Mouse (Mus musculus) stomach, embryonic 15.5 days (tissue): ENCODE results near the gene Gm3854. TPM values are rescaled to one million over a fixed set of nuclear protein-coding genes. Genes with fewer than 3 reads are reported as not detected.
A peak's percentile ranks its signal among the peaks of the same experiment; 100 is the strongest.
"Not testable (repeated sequence)": the region's sequence is repeated elsewhere in the genome, so short reads cannot be mapped to it uniquely, and the experiment has no call there.

ENCODE experiments used
- ATAC-seq: fragments of 200-750 bp; cut with Nextera tagmentation; 2 replicates; pipeline ENCODE4 v1.8.0; 2017; ENCODE audit warnings: low read depth, moderate number of reproducible peaks, moderate TSS enrichment; ENCODE audit not compliant: insufficient read depth, low FRiP score
- H3K27ac ChIP-seq: fragments of 300-500 bp; sonication (generic); 2 replicates; pipeline ENCODE4 v1.5.1; 2015; ENCODE audit warnings: mild to moderate bottlenecking, inconsistent platforms
- H3K27me3 ChIP-seq: fragments of 300-500 bp; sonication (generic); replicated peaks from 2 replicates; pipeline ENCODE4 v1.6.1; 2015; ENCODE audit warnings: inconsistent platforms
- H3K36me3 ChIP-seq: fragments of 300-500 bp; sonication (generic); 2 replicates; pipeline ENCODE4 v1.6.1; 2015; ENCODE audit warnings: inconsistent platforms
- H3K4me1 ChIP-seq: fragments of 300-500 bp; sonication (generic); 2 replicates; pipeline ENCODE4 v1.6.1; 2015; ENCODE audit warnings: inconsistent platforms
- H3K4me2 ChIP-seq: fragments of 300-500 bp; sonication (generic); 2 replicates; pipeline ENCODE4 v1.6.1; 2015; ENCODE audit warnings: mild to moderate bottlenecking, inconsistent platforms
- H3K4me3 ChIP-seq: fragments of 300-500 bp; sonication (generic); replicated peaks from 2 replicates; pipeline ENCODE4 v1.5.1; 2015; ENCODE audit warnings: inconsistent platforms
- H3K9ac ChIP-seq: fragments of 300-500 bp; sonication (generic); 2 replicates; pipeline ENCODE4 v1.6.1; 2015; ENCODE audit warnings: inconsistent platforms
- H3K9me3 ChIP-seq: fragments of 300-500 bp; sonication (generic); 2 replicates; pipeline ENCODE4 v1.6.1; 2016; ENCODE audit warnings: inconsistent platforms
- WGBS: fragments of 180-500 bp; shearing (Covaris S2); methylation state at CpG from one replicate; pipeline ENCODE4 v1.1.7; 2015; 5-methylcytosine and 5-hydroxymethylcytosine counted together
- polyA plus RNA-seq: library from polyadenylated mRNA; unstranded; fragments of >200 nt; fragmentation: Nextera tagmentation; extraction: Ambion mirVana; gene quantifications from 2 replicates; pipeline ENCODE4 v1.2.1, GENCODE M21; 2015

Gm3854 gene
- polyA plus RNA-seq, 1 experiment from 2014 or later = 1.6 TPM

DNA sequence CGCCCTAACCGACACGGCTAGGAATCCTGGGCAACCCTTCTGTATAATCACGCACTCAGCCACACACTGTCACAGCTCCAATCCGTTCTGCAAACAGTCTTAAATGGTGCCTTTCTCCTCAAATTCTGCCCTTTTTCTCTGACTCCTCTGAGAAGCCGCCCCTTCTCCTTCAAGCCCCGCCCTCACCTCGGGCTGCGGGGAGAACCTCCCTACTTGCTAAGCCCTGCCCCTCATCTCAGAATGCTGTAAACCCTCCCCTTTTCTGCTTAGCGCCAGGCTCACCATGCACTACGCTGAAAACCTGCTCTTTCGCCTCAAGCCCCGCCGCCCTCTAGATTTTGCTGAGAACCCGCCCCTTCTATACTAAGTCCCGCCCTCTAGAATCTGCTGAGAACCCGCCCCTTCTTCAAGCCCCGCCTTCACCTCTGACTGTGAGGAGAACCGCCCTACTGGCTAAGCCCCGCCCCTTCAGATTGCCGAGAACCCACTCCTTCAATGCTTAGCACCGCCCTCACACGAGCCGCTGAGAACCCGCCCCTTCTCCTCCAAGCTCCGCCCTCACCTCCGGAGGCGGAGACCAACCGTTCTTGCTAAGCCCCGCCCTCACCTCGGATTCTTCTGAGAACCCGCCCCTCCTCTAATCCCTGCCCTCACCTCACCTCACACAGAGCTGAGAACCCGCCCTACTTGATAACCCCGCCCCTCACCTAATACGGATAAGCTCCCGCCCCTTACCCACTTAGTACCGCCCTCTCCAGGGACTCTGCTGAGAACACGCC is 18.9 kb downstream of the Gm3854 start:
- Histone ChIP-seq H3K4me2 (peak overlapping the region; percentile 63), H3K27me3 (no peaks in the 10 kb centered on the region), H3K4me1 (0 out of 2 replicates have a peak, but pooled peaks cover 6% of the 10 kb centered on the region), H3K4me3 (peak overlapping the region; percentile 55), H3K9ac (peak overlapping the region; percentile 33; the same call in 1 of the 2 replicates), H3K9me3 (no peaks in the 10 kb centered on the region), H3K27ac (peak overlapping the region; percentile 82), H3K36me3 (no peaks in the 10 kb centered on the region)
- ATAC-seq = peak; percentile 93
- WGBS = under 1% methylated on average over 38 of the region's 38 CpGs

DNA sequence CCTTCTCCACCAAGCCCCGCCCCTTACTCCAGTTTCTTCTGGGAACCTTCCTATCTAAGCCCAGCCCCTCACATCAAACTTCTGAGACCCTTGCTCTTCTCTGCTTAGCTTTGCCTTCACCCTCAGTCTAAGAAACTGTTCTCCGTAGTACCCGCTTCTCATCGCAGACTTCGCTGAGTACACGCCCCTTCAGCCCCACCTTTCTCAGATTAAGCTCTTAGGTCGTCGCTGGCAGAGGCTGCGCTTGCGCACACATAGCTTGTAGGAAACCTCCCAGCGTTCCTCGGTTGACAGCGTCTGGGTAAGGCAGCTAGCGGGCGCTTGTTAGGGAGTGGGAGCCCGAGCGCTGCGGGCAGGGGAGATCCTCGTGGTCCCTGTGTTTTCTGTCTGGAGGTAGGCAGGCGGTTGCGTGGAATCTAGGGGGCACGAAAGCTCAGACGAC is 19.5 kb downstream of the Gm3854 start, which contains the start of gene Zfp78:
Zfp78 (plus strand) TSS at position 234 of the 442 bp plus-strand sequence.
- 0 out of 2 replicates have a peak, but pooled peaks cover 6% of the 10 kb centered on the region for H3K4me1 ChIP-seq
- H3K27me3 ChIP-seq = no peaks in the 10 kb centered on the region
- ATAC-seq = peak; percentile 82
- H3K9ac ChIP-seq = peak within 1 kb of the TSS; percentile 33; the same call in 1 of the 2 replicates
- no peaks in the 10 kb centered on the region for H3K36me3 ChIP-seq
- H3K9me3 ChIP-seq = no peaks in the 10 kb centered on the region
- under 1% methylated on average over 23 of the region's 23 CpGs for WGBS
- peak within 1 kb of the TSS; percentile 55 for H3K4me3 ChIP-seq
- H3K27ac ChIP-seq = peak within 1 kb of the TSS; percentile 82
- H3K4me2 ChIP-seq = peak within 1 kb of the TSS; percentile 63

DNA sequence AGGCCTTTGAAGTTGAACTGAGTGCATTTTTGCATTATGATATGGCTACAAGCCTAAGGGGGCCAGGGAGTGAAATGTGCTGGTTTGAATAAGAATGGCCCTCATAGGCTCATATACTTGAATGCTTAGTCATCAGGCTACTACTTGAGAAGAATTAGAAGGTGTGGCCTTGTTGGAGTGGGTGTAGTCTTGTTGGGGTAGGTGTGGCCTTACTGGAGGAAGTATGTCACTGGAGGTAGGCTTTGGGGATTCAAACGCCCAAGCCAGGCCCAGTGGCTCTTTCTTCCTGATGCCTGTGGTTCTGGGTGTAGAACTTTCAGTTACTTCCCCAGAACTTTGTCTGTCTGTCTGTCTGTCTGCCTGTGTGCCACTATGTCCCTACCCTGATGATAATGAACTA is 21.2 kb downstream of the Gm3854 start:
- no peaks in the 10 kb centered on the region for H3K36me3 ChIP-seq
- no peak overlapping the region for H3K27ac ChIP-seq
- WGBS = 58% methylated on average over 1 of the region's 1 CpGs
- no peak overlapping the region for H3K9ac ChIP-seq
- H3K9me3 ChIP-seq = no peaks in the 10 kb centered on the region
- 0 out of 2 replicates have a peak, but pooled peaks cover 6% of the 10 kb centered on the region for H3K4me1 ChIP-seq
- no peak overlapping the region for H3K4me2 ChIP-seq
- H3K27me3 ChIP-seq = no peaks in the 10 kb centered on the region
- no peak overlapping the region for H3K4me3 ChIP-seq
- no peak for ATAC-seq

DNA sequence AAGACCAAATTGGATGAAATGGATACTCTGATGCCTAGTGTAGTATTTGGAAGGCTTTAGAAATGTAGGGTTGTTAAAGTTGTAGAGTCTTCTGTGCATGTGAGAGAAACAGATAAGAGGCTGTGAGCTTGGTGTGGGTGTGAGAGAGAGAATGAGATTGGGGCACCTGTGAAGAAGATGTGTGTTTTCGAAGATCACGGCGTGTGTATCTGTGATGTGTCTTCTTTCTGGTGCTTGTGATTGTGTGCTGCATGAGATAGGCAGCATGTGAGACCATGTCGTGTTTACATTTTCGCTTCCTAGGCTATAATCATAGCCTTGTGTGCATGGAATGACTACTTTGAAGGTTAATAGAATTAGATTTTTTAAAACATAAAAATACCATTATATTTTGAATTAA is 23.6 kb downstream of the Gm3854 start:
- Histone ChIP-seq H3K4me1 (0 out of 2 replicates have a peak, but pooled peaks cover 6% of the 10 kb centered on the region), H3K9ac (no peak overlapping the region), H3K27me3 (no peaks in the 10 kb centered on the region), H3K27ac (no peak overlapping the region), H3K4me2 (no peak overlapping the region), H3K9me3 (no peaks in the 10 kb centered on the region), H3K36me3 (no peaks in the 10 kb centered on the region), H3K4me3 (no peak overlapping the region)
- no peak for ATAC-seq
- 82% methylated on average over 5 of the region's 5 CpGs for WGBS

DNA sequence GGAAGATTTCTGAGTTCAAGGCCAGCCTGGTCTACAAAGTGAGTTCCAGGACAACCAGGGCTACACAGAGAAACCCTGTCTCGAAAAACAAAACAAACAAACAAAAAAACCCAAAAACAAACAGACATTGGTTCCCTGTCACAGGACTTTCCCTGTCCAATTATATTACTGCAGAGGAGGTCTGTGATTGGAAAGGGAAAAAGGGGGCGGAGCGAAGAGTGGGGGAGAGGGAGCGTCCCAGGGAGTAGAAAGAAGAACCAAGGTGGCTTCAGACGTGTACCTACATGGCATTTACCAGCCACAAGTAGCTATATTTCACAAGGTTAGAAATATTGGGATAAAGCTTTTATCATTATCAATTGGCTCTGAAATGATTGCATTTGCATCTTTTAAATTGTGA is 24.6 kb downstream of the Gm3854 start:
- H3K4me1 ChIP-seq, H3K4me2 ChIP-seq, ATAC-seq, H3K36me3 ChIP-seq, H3K4me3 ChIP-seq, H3K27me3 ChIP-seq, H3K9me3 ChIP-seq, H3K9ac ChIP-seq, H3K27ac ChIP-seq: not testable (repeated sequence)
- 80% methylated on average over 5 of the region's 5 CpGs for WGBS

DNA sequence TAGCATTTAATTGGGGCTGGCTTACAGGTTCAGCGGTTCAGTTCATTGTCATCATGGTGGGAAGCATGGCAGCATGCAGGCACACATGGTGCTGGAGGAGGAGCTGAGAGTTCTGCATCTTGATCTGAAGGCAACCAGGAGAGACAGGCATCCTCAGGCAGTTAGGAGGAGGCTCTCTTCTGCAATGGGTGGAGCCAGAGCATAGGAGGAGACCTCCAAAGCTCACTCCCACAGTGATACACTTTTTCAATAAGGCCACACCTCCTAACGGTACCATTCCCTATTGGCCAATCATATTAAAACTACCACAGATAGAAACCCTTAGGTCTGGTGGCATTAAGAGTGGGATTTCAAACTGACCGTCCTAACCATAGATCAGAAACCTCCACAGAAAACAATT is 25.9 kb downstream of the Gm3854 start:
- H3K4me3 ChIP-seq = no peak overlapping the region
- WGBS = 77% methylated on average over 3 of the region's 3 CpGs
- H3K27me3 ChIP-seq = no peaks in the 10 kb centered on the region
- no peaks in the 10 kb centered on the region for H3K4me1 ChIP-seq
- no peak overlapping the region for H3K9ac ChIP-seq
- no peak overlapping the region for H3K27ac ChIP-seq
- H3K4me2 ChIP-seq = no peak overlapping the region
- no peaks in the 10 kb centered on the region for H3K9me3 ChIP-seq
- ATAC-seq = no peak
- no peaks in the 10 kb centered on the region for H3K36me3 ChIP-seq

DNA sequence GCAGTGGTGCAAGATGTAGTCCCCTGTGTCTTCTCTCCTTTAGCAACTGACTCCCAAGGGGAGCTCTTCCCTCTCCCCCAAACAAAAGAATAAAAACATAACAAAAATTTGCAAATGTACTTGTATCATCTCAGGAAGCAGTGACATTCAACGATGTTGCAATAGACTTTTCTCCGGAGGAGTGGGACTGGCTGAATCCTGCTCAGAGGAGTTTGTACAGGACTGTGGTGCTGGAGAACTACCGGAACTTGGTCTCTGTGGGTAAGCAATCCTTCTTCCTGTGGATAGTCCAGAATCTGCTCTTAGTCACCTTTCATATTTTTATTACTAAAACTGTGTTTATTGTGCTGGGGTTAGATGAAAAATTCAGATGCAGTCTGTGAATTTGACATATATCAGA is 29.4 kb downstream of the Gm3854 start:
- no peak overlapping the region for H3K27ac ChIP-seq
- no peak overlapping the region for H3K4me2 ChIP-seq
- H3K27me3 ChIP-seq = no peaks in the 10 kb centered on the region
- 87% methylated on average over 3 of the region's 3 CpGs for WGBS
- no peaks in the 10 kb centered on the region for H3K9me3 ChIP-seq
- ATAC-seq = no peak
- H3K4me3 ChIP-seq = no peak overlapping the region
- H3K36me3 ChIP-seq = no peaks in the 10 kb centered on the region
- no peaks in the 10 kb centered on the region for H3K4me1 ChIP-seq
- H3K9ac ChIP-seq = no peak overlapping the region

DNA sequence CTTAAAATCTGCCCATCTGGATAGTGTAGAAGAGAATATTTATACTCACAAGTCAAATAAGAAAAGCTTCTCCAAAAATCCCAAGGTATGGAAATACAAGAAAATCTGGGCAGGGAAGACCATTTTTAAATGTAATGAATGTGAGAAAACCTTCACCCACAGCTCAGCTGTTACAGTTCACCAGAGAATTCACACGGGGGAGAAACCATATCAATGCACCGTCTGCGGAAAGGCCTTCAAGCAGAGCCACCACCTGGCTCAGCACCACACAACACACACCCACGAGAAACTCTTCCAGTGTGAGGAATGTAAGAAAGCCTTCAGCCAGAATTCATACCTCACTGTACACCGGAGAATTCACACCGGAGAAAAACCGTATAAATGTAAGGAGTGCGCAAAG is 34.9 kb downstream of the Gm3854 start:
- no peak overlapping the region for H3K4me2 ChIP-seq
- H3K4me3 ChIP-seq = no peak overlapping the region
- H3K36me3 ChIP-seq = no peaks in the 10 kb centered on the region
- 80% methylated on average over 8 of the region's 8 CpGs for WGBS
- H3K27ac ChIP-seq = no peak overlapping the region
- no peaks in the 10 kb centered on the region for H3K27me3 ChIP-seq
- no peak overlapping the region for H3K9ac ChIP-seq
- no peak for ATAC-seq
- peaks cover 7% of the 10 kb centered on the region for H3K4me1 ChIP-seq
- no peaks in the 10 kb centered on the region for H3K9me3 ChIP-seq

DNA sequence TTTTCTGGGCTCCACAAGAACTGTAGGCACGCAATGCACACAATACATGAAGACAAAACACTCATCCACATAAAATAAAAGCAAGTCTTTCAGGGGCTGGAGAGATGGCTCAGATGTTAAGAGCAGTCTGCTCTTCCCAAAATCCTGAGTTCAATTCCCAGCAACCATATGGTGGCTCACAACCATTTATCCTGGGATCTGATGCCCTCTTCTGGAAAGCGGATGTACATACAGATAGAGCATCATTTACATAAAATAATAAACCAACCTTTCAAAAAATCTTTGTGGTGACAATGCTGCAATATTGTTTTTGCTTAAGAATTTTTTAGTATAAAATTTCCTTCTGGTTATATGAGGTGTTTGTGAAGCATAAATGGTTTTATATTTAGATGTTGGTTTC is 37.9 kb downstream of the Gm3854 start:
- H3K27ac ChIP-seq = no peak overlapping the region
- ATAC-seq = no peak
- H3K36me3 ChIP-seq = no peaks in the 10 kb centered on the region
- no peak overlapping the region for H3K9ac ChIP-seq
- no peaks in the 10 kb centered on the region for H3K9me3 ChIP-seq
- no peaks in the 10 kb centered on the region for H3K27me3 ChIP-seq
- no peak overlapping the region for H3K4me3 ChIP-seq
- H3K4me1 ChIP-seq = peaks cover 16% of the 10 kb centered on the region
- 72% methylated on average over 2 of the region's 2 CpGs for WGBS
- H3K4me2 ChIP-seq = no peak overlapping the region

DNA sequence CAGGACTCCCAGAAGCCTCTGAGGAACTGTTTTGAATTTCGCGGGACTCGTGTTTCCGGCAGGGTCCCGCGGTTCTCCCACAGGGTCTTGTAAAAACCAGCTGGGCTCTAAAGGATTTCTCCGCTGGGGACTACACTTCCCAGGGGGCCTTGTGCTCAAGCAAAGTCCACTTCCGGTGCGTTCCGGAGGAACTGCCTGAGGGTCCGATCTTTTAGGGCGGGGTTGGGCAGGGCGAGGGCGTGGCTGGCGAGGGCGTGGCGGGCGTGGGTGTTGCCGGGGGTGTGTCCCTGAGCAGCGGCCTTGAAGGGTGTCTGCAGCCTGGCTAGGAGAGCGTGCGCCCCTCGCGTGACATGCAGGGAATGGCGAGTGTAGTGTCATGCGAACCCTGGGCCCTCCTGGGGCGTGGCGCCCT is 39.5 kb downstream of the Gm3854 start, which contains the start of gene Zfp28:
Zfp28 (plus strand) TSS at position 252 of the 412 bp plus-strand sequence.
- Histone ChIP-seq H3K4me1 (peaks cover 16% of the 10 kb centered on the region), H3K27ac (no peak within 1 kb of the TSS), H3K4me2 (peak within 1 kb of the TSS; percentile 77), H3K36me3 (no peaks in the 10 kb centered on the region), H3K4me3 (peak within 1 kb of the TSS; percentile 57), H3K9me3 (no peaks in the 10 kb centered on the region), H3K9ac (peak within 1 kb of the TSS; percentile 51), H3K27me3 (no peaks in the 10 kb centered on the region)
- ATAC-seq = peak; percentile 97
- WGBS = under 1% methylated on average over 27 of the region's 28 CpGs

DNA sequence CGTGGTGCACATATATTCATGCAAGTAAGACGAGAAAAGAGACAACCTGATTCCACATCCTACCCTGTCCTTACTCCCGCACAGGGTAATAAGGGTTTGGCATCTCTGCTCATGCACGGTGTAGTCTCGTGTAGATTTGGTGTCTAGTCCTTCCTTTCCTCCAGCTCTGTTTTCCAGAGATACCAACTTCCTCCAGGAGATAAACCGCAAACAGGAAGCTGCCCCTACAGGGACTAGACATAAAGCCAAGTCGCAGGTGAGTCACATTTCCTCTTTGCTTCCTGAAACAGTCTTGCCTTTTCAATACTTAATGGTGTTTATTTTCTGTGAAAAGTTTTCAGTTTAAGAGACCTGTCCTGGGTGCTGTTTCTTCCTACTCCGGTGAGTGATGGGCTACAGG is 40.5 kb downstream of the Gm3854 start:
- Histone ChIP-seq H3K36me3 (no peaks in the 10 kb centered on the region), H3K27me3 (no peaks in the 10 kb centered on the region), H3K4me1 (peaks cover 16% of the 10 kb centered on the region), H3K9ac (no peak overlapping the region), H3K27ac (no peak overlapping the region), H3K9me3 (no peaks in the 10 kb centered on the region), H3K4me3 (peak overlapping the region; percentile 57), H3K4me2 (peak overlapping the region; percentile 77)
- ATAC-seq = no peak
- WGBS = 67% methylated on average over 8 of the region's 8 CpGs

DNA sequence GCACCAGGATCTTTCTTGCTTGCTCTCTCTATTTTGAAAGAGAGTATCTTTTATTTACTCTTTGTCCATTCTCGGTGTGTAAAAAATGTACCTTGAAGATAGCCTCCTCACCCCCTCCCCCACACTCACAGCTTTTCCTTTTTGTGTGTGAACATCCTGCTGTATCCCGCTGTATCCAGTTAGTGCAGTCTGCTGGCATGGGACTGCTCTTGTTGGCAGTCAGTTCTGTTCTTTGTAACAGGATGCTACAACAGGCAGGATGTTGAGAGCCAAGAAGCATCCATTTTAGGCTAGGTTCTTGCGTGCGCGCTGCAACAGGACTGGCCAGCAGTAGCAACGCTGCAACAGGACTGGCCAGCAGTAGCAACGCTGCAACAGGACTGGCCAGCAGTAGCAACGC is 43.4 kb downstream of the Gm3854 start:
- H3K4me1 ChIP-seq = peaks cover 15% of the 10 kb centered on the region
- no peak overlapping the region for H3K4me3 ChIP-seq
- H3K4me2 ChIP-seq = no peak overlapping the region
- no peaks in the 10 kb centered on the region for H3K27me3 ChIP-seq
- no peaks in the 10 kb centered on the region for H3K36me3 ChIP-seq
- no peak for ATAC-seq
- no peak overlapping the region for H3K27ac ChIP-seq
- 90% methylated on average over 8 of the region's 8 CpGs for WGBS
- no peak overlapping the region for H3K9ac ChIP-seq
- H3K9me3 ChIP-seq = no peaks in the 10 kb centered on the region
